Mouse (Mus musculus): ENCODE measurements at regions not wholly inside any gene's neighbourhood (a gene's known extent, or its start where the extent isn't known, plus 50 kb on each side); places are given as distances from the start of the nearest gene placed in this dataset.

DNA sequence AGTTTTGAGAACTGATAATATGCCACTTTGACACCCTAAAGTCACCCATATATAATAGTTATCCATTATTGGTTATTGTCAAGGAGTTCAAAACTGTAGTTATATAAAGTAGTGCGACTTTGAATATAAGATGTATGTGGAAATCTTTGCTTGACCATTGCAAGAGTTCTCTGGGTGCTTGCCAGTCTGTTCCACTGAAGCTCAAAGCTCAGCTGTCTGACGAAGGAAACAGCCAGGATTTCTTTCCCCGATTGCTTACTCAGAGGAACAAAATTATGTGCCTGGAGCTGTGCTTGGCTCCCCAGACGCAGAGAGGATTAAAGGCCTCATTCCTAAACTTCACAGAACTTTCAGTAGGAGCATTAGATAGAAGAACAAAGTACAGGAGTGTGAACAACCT, 290.6 kb downstream of the Hsfy2 start:
- TF ChIP-seq CTCF (IDR thresholded peaks at IDR 0.05; ENCODE audit: insufficient read depth, low read length) (no peak), POLR2A (IDR thresholded peaks at IDR 0.05; ENCODE audit: borderline replicate concordance, extremely low read depth, low read depth, low read length) (no peak)

All from lung, adult 2 months (tissue).